Mouse (Mus musculus) small intestine, adult 2 months (tissue): ENCODE measurements around the gene Nanos3. TPM values are rescaled to one million over a fixed set of nuclear protein-coding genes. Genes with fewer than 3 reads are reported as not detected.
A peak's percentile ranks its signal among the peaks of the same experiment; 100 is the strongest.

Experiments
- H3K27ac ChIP-seq: fragments of 200-500 bp; 2 replicates; pipeline ENCODE4 v1.5.1; 2012; ENCODE audit warnings: low read depth, low read length, control low read depth, inconsistent platforms; ENCODE audit not compliant: insufficient read depth
- H3K27me3 ChIP-seq: fragments of 200-500 bp; 2 replicates; pipeline ENCODE4 v1.6.1; 2012; ENCODE audit warnings: mild to moderate bottlenecking, moderate library complexity, low read length, inconsistent platforms; ENCODE audit not compliant: control insufficient read depth, insufficient read depth
- H3K36me3 ChIP-seq: fragments of 200-500 bp; 2 replicates; pipeline ENCODE4 v1.6.1; 2012; ENCODE audit warnings: mild to moderate bottlenecking, low read length, control low read depth, inconsistent platforms; ENCODE audit not compliant: control insufficient read depth, insufficient read depth
- H3K4me1 ChIP-seq: fragments of 200-500 bp; 2 replicates; pipeline ENCODE4 v1.6.1; 2012; ENCODE audit warnings: low read length, inconsistent platforms, mixed read lengths; ENCODE audit not compliant: control insufficient read depth, insufficient read depth, insufficient read length
- H3K4me3 ChIP-seq: fragments of 200-500 bp; 2 replicates; pipeline ENCODE4 v1.5.1; 2012; ENCODE audit warnings: low read depth, mild to moderate bottlenecking, control low read depth, inconsistent platforms, low read length, moderate library complexity
- CTCF ChIP-seq: fragments of 200-500 bp; IDR thresholded peaks from 2 replicates; pipeline ENCODE4 v1.5.1; 2012; ENCODE audit warnings: low read depth, mild to moderate bottlenecking, control low read depth, inconsistent platforms, low read length, moderate library complexity, mixed read lengths; ENCODE audit not compliant: insufficient replicate concordance, insufficient read length; ENCODE audit errors: extremely low read depth
- POLR2A ChIP-seq: fragments of 200-500 bp; IDR thresholded peaks from 2 replicates; pipeline ENCODE4 v1.6.1; 2012; ENCODE audit warnings: low read depth, mild to moderate bottlenecking, control low read depth, inconsistent platforms, low read length, moderate library complexity
- WGBS: fragments of 180-500 bp; shearing (Covaris S2); methylation state at CpG from one replicate; pipeline ENCODE4 v1.1.7; 2018; 5-methylcytosine and 5-hydroxymethylcytosine counted together
- polyA plus RNA-seq: library from polyadenylated mRNA; depleted of rRNA; stranded (reverse); fragments of >200 nt; gene quantifications from 2 replicates; pipeline ENCODE4 v1.2.3, GENCODE M21; 2012

Gene Nanos3
- polyA plus RNA-seq, 1 experiment: 0.62 TPM

- Histone ChIP-seq H3K36me3 (no peaks in the 10 kb centered on the region), H3K27me3 (peaks cover 3% of the 10 kb centered on the region), H3K4me1 (peaks cover 24% of the 10 kb centered on the region), H3K4me3 (no peak overlapping the region), H3K27ac (no peak overlapping the region)
- TF ChIP-seq CTCF: no peak
- TF ChIP-seq POLR2A: no peak
- WGBS: 64% methylated on average over 10 of the region's 10 CpGs
Observed at GRCm38 (mm10) chr8:84188671-84189070, 3.7 kb upstream of the Nanos3 start.

- Histone ChIP-seq H3K27me3 (peaks cover 11% of the 10 kb centered on the region), H3K4me3 (peak overlapping the region; percentile 61), H3K4me1 (peaks cover 20% of the 10 kb centered on the region), H3K36me3 (no peaks in the 10 kb centered on the region), H3K27ac (peak overlapping the region; percentile 4)
- TF ChIP-seq CTCF (peak; percentile 85; the same call in 1 of the 2 replicates), POLR2A (no peak)
- 4% methylated on average over 21 of the region's 21 CpGs for WGBS
Observed at GRCm38 (mm10) chr8:84187065-84187755, 2.2 kb upstream of the Nanos3 start.

GRCm38 (mm10) chr8:84186547-84186946 is 1.5 kb upstream of the Nanos3 start:
- Histone ChIP-seq H3K27ac (peak overlapping the region; percentile 4), H3K4me1 (peaks cover 14% of the 10 kb centered on the region), H3K36me3 (no peaks in the 10 kb centered on the region), H3K4me3 (peak overlapping the region; percentile 61), H3K27me3 (peaks cover 11% of the 10 kb centered on the region)
- WGBS: 0% methylated on average over 12 of the region's 12 CpGs
- TF ChIP-seq POLR2A: no peak
- peak; percentile 93 for TF ChIP-seq CTCF

GRCm38 (mm10) chr8:84184085-84185043 is 653 bp downstream of the Nanos3 start:
- Histone ChIP-seq H3K4me1 (peaks cover 16% of the 10 kb centered on the region), H3K4me3 (peak overlapping the region; percentile 72), H3K36me3 (no peaks in the 10 kb centered on the region), H3K27me3 (peaks cover 11% of the 10 kb centered on the region), H3K27ac (no peak overlapping the region)
- TF ChIP-seq CTCF: no peak
- no peak for TF ChIP-seq POLR2A
- 18% methylated on average over 21 of the region's 21 CpGs for WGBS

- peaks cover 16% of the 10 kb centered on the region for H3K4me1 ChIP-seq
- TF ChIP-seq POLR2A (no peak), CTCF (no peak)
- no peak overlapping the region for H3K27ac ChIP-seq
- peak overlapping the region; percentile 72 for H3K4me3 ChIP-seq
- WGBS: 1% methylated on average over 74 of the region's 87 CpGs
- no peaks in the 10 kb centered on the region for H3K36me3 ChIP-seq
- peaks cover 11% of the 10 kb centered on the region for H3K27me3 ChIP-seq
Observed at GRCm38 (mm10) chr8:84183261-84184084, 1.5 kb downstream of the Nanos3 start.

- TF ChIP-seq POLR2A (no peak), CTCF (no peak)
- peaks cover 11% of the 10 kb centered on the region for H3K27me3 ChIP-seq
- no peak overlapping the region for H3K27ac ChIP-seq
- no peak overlapping the region for H3K4me3 ChIP-seq
- 42% methylated on average over 4 of the region's 4 CpGs for WGBS
- no peaks in the 10 kb centered on the region for H3K36me3 ChIP-seq
- H3K4me1 ChIP-seq: peaks cover 16% of the 10 kb centered on the region
Observed at GRCm38 (mm10) chr8:84182833-84183232, 2.2 kb downstream of the Nanos3 start.
